Mouse (Mus musculus) C2C12 (cell line): ENCODE data around the gene Idh1. TPM values are rescaled to one million over a fixed set of nuclear protein-coding genes. Genes with fewer than 3 reads are reported as not detected.

ENCODE experiments used
- H3K27me3 ChIP-seq: one replicate; pipeline ENCODE4 v1.6.1; 2011; ENCODE audit not compliant: control insufficient read depth, insufficient read depth, insufficient read length
- H3K36me3 ChIP-seq: one replicate; pipeline ENCODE4 v1.6.1; 2011; ENCODE audit not compliant: control insufficient read depth, insufficient read depth
- H3K4me3 ChIP-seq: one replicate; pipeline ENCODE4 v1.5.1; 2011; ENCODE audit warnings: mild to moderate bottlenecking, control low read depth; ENCODE audit not compliant: poor library complexity, insufficient read depth, severe bottlenecking
- H3K79me2 ChIP-seq: one replicate; pipeline ENCODE4 v1.6.1; 2011; ENCODE audit not compliant: control insufficient read depth, insufficient read depth
- H3K79me3 ChIP-seq: one replicate; pipeline ENCODE4 v1.6.1; 2011; ENCODE audit warnings: low read depth, control low read depth
- H3ac ChIP-seq: one replicate; pipeline ENCODE3; 2011; ENCODE audit warnings: low read depth; ENCODE audit not compliant: control insufficient read depth, insufficient read length
- CEBPB ChIP-seq: IDR thresholded peaks from one replicate; pipeline ENCODE4 v1.6.1; 2011; ENCODE audit warnings: low read depth, mild to moderate bottlenecking, control low read depth, moderate library complexity
- CTCF ChIP-seq: IDR thresholded peaks from one replicate; pipeline ENCODE4 v1.5.1; 2011; ENCODE audit not compliant: control insufficient read depth, insufficient read depth, insufficient read length
- FOSL1 ChIP-seq: IDR thresholded peaks from one replicate; pipeline ENCODE4 v1.8.0; 2011; ENCODE audit warnings: mild to moderate bottlenecking, low read length; ENCODE audit not compliant: poor library complexity, insufficient read depth, severe bottlenecking
- MAX ChIP-seq: IDR thresholded peaks from one replicate; pipeline ENCODE4 v1.6.1; 2011; ENCODE audit warnings: mild to moderate bottlenecking, control low read depth
- MYOD1 ChIP-seq: IDR thresholded peaks from one replicate; pipeline ENCODE4 v1.6.1; 2011; ENCODE audit warnings: low read depth; ENCODE audit not compliant: control insufficient read depth, insufficient read length
- MYOG ChIP-seq: IDR thresholded peaks from one replicate; pipeline ENCODE4 v1.6.1; 2011; ENCODE audit not compliant: control insufficient read depth, insufficient read length; ENCODE audit errors: extremely low read depth
- USF1 ChIP-seq: IDR thresholded peaks from one replicate; pipeline ENCODE4 v1.6.1; 2011; ENCODE audit warnings: low read depth, mild to moderate bottlenecking, control low read depth, moderate library complexity
- polyA plus RNA-seq: library from polyadenylated mRNA; unstranded; fragments of >200 nt; fragmentation: generic; extraction: Trizol; gene quantifications from one replicate; pipeline ENCODE4 v1.2.1, GENCODE M21; 2012; ENCODE audit warnings: missing spikeins

Idh1 gene
- polyA plus RNA-seq, 1 experiment: 38.7 TPM

GRCm38 (mm10) chr1:65217567-65217966 is 31.3 kb upstream of the Idh1 start:
- Histone ChIP-seq H3K36me3 (peaks cover 40% of the 10 kb centered on the region), H3K79me3 (no peaks in the 10 kb centered on the region), H3K4me3 (no peak overlapping the region), H3K79me2 (no peaks in the 10 kb centered on the region), H3ac (no peak overlapping the region), H3K27me3 (no peaks in the 10 kb centered on the region)
- TF ChIP-seq MYOD1 (peak; percentile 20), USF1 (no peak)

DNA sequence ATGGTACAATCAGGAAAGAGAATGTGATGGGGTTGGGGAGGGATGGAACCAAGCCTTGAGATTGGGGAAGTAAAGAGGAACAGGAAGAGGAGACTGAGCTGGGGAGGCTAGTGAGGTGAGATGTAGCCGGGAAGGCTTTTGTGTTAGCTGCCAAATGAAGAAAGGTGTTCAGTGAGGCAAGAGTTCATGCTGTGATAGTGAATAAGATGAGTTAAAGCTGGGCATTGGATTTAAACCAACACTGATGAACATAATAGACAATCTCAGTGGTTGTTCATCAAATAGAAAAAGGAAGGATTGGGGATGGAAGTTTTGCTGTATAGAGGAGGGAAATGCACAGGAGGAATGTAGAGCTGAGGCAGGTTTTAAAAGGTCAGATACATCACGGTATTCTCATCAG is 26.9 kb upstream of the Idh1 start:
- TF ChIP-seq MYOG (no peak), CTCF (no peak), MAX (no peak), FOSL1 (no peak), CEBPB (no peak), MYOD1 (no peak)
- Histone ChIP-seq H3K79me2 (no peaks in the 10 kb centered on the region), H3K4me3 (no peak overlapping the region), H3ac (no peak overlapping the region), H3K36me3 (peaks cover 32% of the 10 kb centered on the region), H3K27me3 (no peaks in the 10 kb centered on the region), H3K79me3 (no peaks in the 10 kb centered on the region)

GRCm38 (mm10) chr1:65204299-65204698 is 18.0 kb upstream of the Idh1 start:
- Histone ChIP-seq H3K79me3 (no peaks in the 10 kb centered on the region), H3ac (no peak overlapping the region), H3K27me3 (no peaks in the 10 kb centered on the region), H3K79me2 (no peaks in the 10 kb centered on the region), H3K36me3 (peaks cover 80% of the 10 kb centered on the region), H3K4me3 (no peak overlapping the region)
- TF ChIP-seq MAX: no peak
- TF ChIP-seq USF1: no peak
- TF ChIP-seq CTCF: no peak

DNA sequence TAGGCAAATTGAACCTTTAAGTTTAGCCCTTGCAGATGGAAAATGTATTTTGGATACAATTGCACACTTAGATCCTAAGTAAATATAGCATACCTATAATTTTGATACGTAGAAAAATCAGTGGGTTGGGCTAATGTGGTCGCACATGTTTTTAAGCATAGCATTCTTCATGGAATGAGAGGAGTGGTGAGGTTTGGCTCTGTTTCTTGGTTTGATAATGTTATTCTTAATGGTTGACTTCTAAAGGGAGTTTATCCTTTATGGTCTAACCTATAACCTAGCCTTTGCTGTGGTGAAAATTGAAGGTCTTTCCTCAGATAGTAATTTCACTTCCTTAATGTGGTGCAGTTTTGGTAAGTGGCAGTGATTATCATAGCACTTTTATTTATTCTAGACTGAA is 12.6 kb upstream of the Idh1 start:
- H3K79me2 ChIP-seq: no peaks in the 10 kb centered on the region
- H3ac ChIP-seq: no peak overlapping the region
- H3K4me3 ChIP-seq: no peak overlapping the region
- no peaks in the 10 kb centered on the region for H3K27me3 ChIP-seq
- peaks cover 70% of the 10 kb centered on the region for H3K36me3 ChIP-seq
- TF ChIP-seq MAX: no peak
- no peak for TF ChIP-seq MYOG
- no peak for TF ChIP-seq CTCF
- no peak for TF ChIP-seq CEBPB
- no peak for TF ChIP-seq FOSL1
- TF ChIP-seq MYOD1: no peak
- no peak for TF ChIP-seq USF1
- H3K79me3 ChIP-seq: no peaks in the 10 kb centered on the region

GRCm38 (mm10) chr1:65198425-65198824 is 12.1 kb upstream of the Idh1 start:
- Histone ChIP-seq H3ac (no peak overlapping the region), H3K79me2 (no peaks in the 10 kb centered on the region), H3K36me3 (peaks cover 71% of the 10 kb centered on the region), H3K4me3 (no peak overlapping the region), H3K79me3 (no peaks in the 10 kb centered on the region), H3K27me3 (no peaks in the 10 kb centered on the region)
- TF ChIP-seq MYOD1 (no peak), CTCF (no peak), USF1 (no peak), MYOG (no peak), MAX (no peak), FOSL1 (no peak), CEBPB (no peak)

- Histone ChIP-seq H3K27me3 (no peaks in the 10 kb centered on the region), H3ac (no peak overlapping the region), H3K79me2 (peaks cover 18% of the 10 kb centered on the region), H3K36me3 (peaks cover 67% of the 10 kb centered on the region), H3K4me3 (no peak overlapping the region), H3K79me3 (peaks cover 14% of the 10 kb centered on the region)
- TF ChIP-seq CTCF (no peak), CEBPB (no peak)
Observed at GRCm38 (mm10) chr1:65193226-65193625, 6.9 kb upstream of the Idh1 start.

- Histone ChIP-seq H3K4me3 (no peak overlapping the region), H3K79me3 (peaks cover 27% of the 10 kb centered on the region), H3K27me3 (no peaks in the 10 kb centered on the region), H3ac (no peak overlapping the region), H3K36me3 (peaks cover 42% of the 10 kb centered on the region), H3K79me2 (peaks cover 35% of the 10 kb centered on the region)
- TF ChIP-seq MYOG (no peak), CTCF (no peak), CEBPB (no peak), FOSL1 (no peak), MYOD1 (no peak), MAX (no peak), USF1 (no peak)
Observed at GRCm38 (mm10) chr1:65190172-65190571, 3.9 kb upstream of the Idh1 start.
